Mouse (Mus musculus): ENCODE measurements at regions not wholly inside any gene's neighbourhood (a gene's known extent, or its start where the extent isn't known, plus 50 kb on each side); places are given as distances from the start of the nearest gene placed in this dataset.

GRCm38 (mm10) chr15:61189481-61189880 is 266.7 kb upstream of the A1bg start:
- TF ChIP-seq CTCF (IDR thresholded peaks at IDR 0.05; ENCODE audit: low read depth) (no peak), EP300 (IDR thresholded peaks at IDR 0.05; ENCODE audit: low read depth) (no peak)

Data from heart, postnatal 0 days (tissue).